Mouse (Mus musculus): Measurements from ENCODE around the gene Usp6nl. TPM values are rescaled to one million over a fixed set of nuclear protein-coding genes. Genes with fewer than 3 reads are reported as not detected.

Usp6nl gene
- total RNA-seq, 2 experiments from 2014 or later: 18.4 to 20.0 TPM

GRCm38 (mm10) chr2:6309373-6309821 lies 13.1 kb upstream of the Usp6nl start:
- no peak for TF ChIP-seq CTCF (IDR thresholded peaks at IDR 0.05)
- intact Hi-C loops (cut with DNase I): no loop called here
- Histone ChIP-seq H3K4me3 (no peak overlapping the region), H3K27ac (no peak overlapping the region)
- no peak for DNase-seq (ENCODE audit: extremely low spot score in 1 of 2, low spot score in 2 of 2)

GRCm38 (mm10) chr2:6312764-6313163 lies 9.7 kb upstream of the Usp6nl start:
- DNase-seq (ENCODE audit: extremely low spot score in 1 of 2, low spot score in 2 of 2): no peak
- Histone ChIP-seq H3K27ac (no peak overlapping the region), H3K4me3 (no peak overlapping the region)
- TF ChIP-seq CTCF (IDR thresholded peaks at IDR 0.05): no peak
- intact Hi-C loops (cut with DNase I): no loop called here

GRCm38 (mm10) chr2:6313733-6314132 lies 8.7 kb upstream of the Usp6nl start:
- intact Hi-C loops (cut with DNase I): no loop called here
- no peak overlapping the region for H3K27ac ChIP-seq

GRCm38 (mm10) chr2:6320153-6320552 lies 2.3 kb upstream of the Usp6nl start:
- H3K27ac ChIP-seq: no peak overlapping the region
- no peak overlapping the region for H3K4me3 ChIP-seq
- intact Hi-C loops (cut with DNase I): loop anchor here (5.0 kb wide), 1 partner anchor 82 kb away; no protein-coding TSS in a partner anchor
- DNase-seq (ENCODE audit: extremely low spot score in 1 of 2, low spot score in 2 of 2): no peak
- no peak for TF ChIP-seq CTCF (IDR thresholded peaks at IDR 0.05)

More at GRCm38 (mm10) chr2:6313733-6314132, 8.7 kb upstream of the Usp6nl start:
- TF ChIP-seq CTCF (IDR thresholded peaks at IDR 0.05): no peak
- DNase-seq (ENCODE audit: extremely low spot score in 1 of 2, low spot score in 2 of 2): no peak
- H3K4me3 ChIP-seq: no peak overlapping the region

GRCm38 (mm10) chr2:6321769-6322375 lies 595 bp upstream of the Usp6nl start:
- DNase-seq (ENCODE audit: extremely low spot score in 1 of 2, low spot score in 2 of 2): no peak
- H3K4me3 ChIP-seq: peak overlapping the region; percentile 88
- H3K27ac ChIP-seq: peak overlapping the region; percentile 94
- TF ChIP-seq CTCF (IDR thresholded peaks at IDR 0.05): no peak
- intact Hi-C loops (cut with DNase I): loop anchor here (2.0 to 5.0 kb wide), 3 partner anchors 65 to 101 kb away; no protein-coding TSS in a partner anchor

GRCm38 (mm10) chr2:6322938-6323521 lies 563 bp downstream of the Usp6nl start:
- H3K4me3 ChIP-seq: peak overlapping the region; percentile 88
- DNase-seq (ENCODE audit: extremely low spot score in 1 of 2, low spot score in 2 of 2): peak; percentile 27 to 43
- intact Hi-C loops (cut with DNase I): loop anchor here (2.0 to 5.0 kb wide), 3 partner anchors 66 to 102 kb away; no protein-coding TSS in a partner anchor
- peak overlapping the region; percentile 85 for H3K27ac ChIP-seq
- TF ChIP-seq CTCF (IDR thresholded peaks at IDR 0.05): no peak

- no peak overlapping the region for H3K4me3 ChIP-seq
- intact Hi-C loops (cut with DNase I): no loop called here
- TF ChIP-seq CTCF (IDR thresholded peaks at IDR 0.05): no peak
- H3K27ac ChIP-seq: no peak overlapping the region
- DNase-seq (ENCODE audit: extremely low spot score in 1 of 2, low spot score in 2 of 2): no peak
These were observed 3.2 kb downstream of the Usp6nl start for GRCm38 (mm10) chr2:6325646-6326045.

GRCm38 (mm10) chr2:6328927-6329326 lies 6.5 kb downstream of the Usp6nl start:
- H3K4me3 ChIP-seq: no peak overlapping the region
- H3K27ac ChIP-seq: no peak overlapping the region
- no peak for TF ChIP-seq CTCF (IDR thresholded peaks at IDR 0.05)
- DNase-seq (ENCODE audit: extremely low spot score in 1 of 2, low spot score in 2 of 2): no peak
- intact Hi-C loops (cut with DNase I): no loop called here

GRCm38 (mm10) chr2:6330756-6331155 lies 8.3 kb downstream of the Usp6nl start:
- no peak overlapping the region for H3K4me3 ChIP-seq

GRCm38 (mm10) chr2:6331324-6332137 lies 9.1 kb downstream of the Usp6nl start:
- Histone ChIP-seq H3K4me3 (no peak overlapping the region), H3K27ac (no peak overlapping the region)
- DNase-seq (ENCODE audit: extremely low spot score in 1 of 2, low spot score in 2 of 2): no peak
- intact Hi-C loops (cut with DNase I): no loop called here
- TF ChIP-seq CTCF (IDR thresholded peaks at IDR 0.05): no peak

More at GRCm38 (mm10) chr2:6330756-6331155, 8.3 kb downstream of the Usp6nl start:
- no peak overlapping the region for H3K27ac ChIP-seq
- no peak for TF ChIP-seq CTCF (IDR thresholded peaks at IDR 0.05)
- intact Hi-C loops (cut with DNase I): no loop called here
- no peak for DNase-seq (ENCODE audit: extremely low spot score in 1 of 2, low spot score in 2 of 2)

- Histone ChIP-seq H3K27ac (no peak overlapping the region), H3K4me3 (no peak overlapping the region)
- no peak for DNase-seq (ENCODE audit: extremely low spot score in 1 of 2, low spot score in 2 of 2)
- intact Hi-C loops (cut with DNase I): no loop called here
- no peak for TF ChIP-seq CTCF (IDR thresholded peaks at IDR 0.05)
These were observed 11.1 kb downstream of the Usp6nl start for GRCm38 (mm10) chr2:6333570-6333969.

- no peak overlapping the region for H3K4me3 ChIP-seq
- intact Hi-C loops (cut with DNase I): no loop called here
- H3K27ac ChIP-seq: no peak overlapping the region
- no peak for DNase-seq (ENCODE audit: extremely low spot score in 1 of 2, low spot score in 2 of 2)
- no peak for TF ChIP-seq CTCF (IDR thresholded peaks at IDR 0.05)
These were observed 11.5 kb downstream of the Usp6nl start for GRCm38 (mm10) chr2:6334011-6334410.
